Comparison of ENCODE assay signal across 11 mouse cellular contexts in the genomic region with DNA sequence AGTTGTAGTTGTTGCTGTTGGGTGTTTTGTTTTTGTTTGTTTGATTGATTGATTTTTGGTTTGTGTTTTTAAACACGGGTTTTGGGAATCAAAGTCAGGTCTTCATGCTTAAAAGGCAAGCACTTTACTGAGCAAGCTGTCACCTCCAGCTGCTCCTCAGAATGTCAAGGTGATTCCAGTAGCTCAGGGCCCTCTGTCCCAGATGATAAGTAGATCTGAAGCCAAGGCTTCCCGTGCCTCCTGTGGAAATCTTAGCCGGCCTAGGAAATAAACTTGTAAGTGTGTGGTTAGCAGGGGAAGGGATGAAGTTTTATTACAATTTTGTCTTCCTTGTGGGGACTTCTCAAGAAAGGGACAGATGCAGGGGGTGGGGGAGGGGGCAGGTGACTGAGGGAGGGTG.
A peak's percentile ranks its signal among the peaks of the same experiment; 100 is the strongest.
DNase-seq lines count a peak whose midpoint lies in the region.
"Had no signal": no experiment of that assay in that cellular context is flagged by ENCODE, and none has a peak within 500 bp of the region (broad histone marks: within the 10 kb centered on the region; RNA-seq: fewer than 3 reads in every experiment).

No protein-coding gene starts in this region.

- peak; percentile 50 for DNase-seq in adrenal gland, adult 2 months
- DNase-seq in adrenal gland, postnatal 10 days = no peak
- DNase-seq in heart, adult 11 months = peak; percentile 9
- DNase-seq in heart, postnatal 10 days = no peak
- DNase-seq: cerebellum, adult 11 months; cerebellum, adult 18-20 months; cerebellum, adult 8-10 months; cerebellum, adult 9-11 months; cerebellum, postnatal 14 days; cerebellum, postnatal 36 days; embryo, embryonic 11 days had no signal

- intact Hi-C loops in heart, postnatal 10 days (cut with DNase I) = no loop called here

Comparison
In these comparisons a context has a peak if more than half of its experiments do, and no peak if none do; other contexts are left out.
1. DNase-seq: peak in adrenal gland, adult 2 months (single experiment) and heart, adult 11 months (single experiment); none in adrenal gland, postnatal 10 days (single experiment) and heart, postnatal 10 days (0 of 2).